Mouse (Mus musculus) splenic B cell, adult 2 months (primary cell): Measurements from ENCODE around the gene Fam19a5.

ENCODE experiments used
- DNase-seq: peaks from one replicate; pipeline ENCODE4 v3.0.0-alpha.2; 2011; ENCODE audit warnings: low read depth, low spot score
- H3K27me3 ChIP-seq: 2 replicates; pipeline ENCODE4 v1.6.1; 2012; ENCODE audit warnings: mild to moderate bottlenecking, low read length, moderate library complexity, mixed read lengths; ENCODE audit not compliant: control insufficient read depth, poor library complexity, insufficient read depth, severe bottlenecking
- H3K36me3 ChIP-seq: 2 replicates; pipeline ENCODE4 v1.6.1; 2012; ENCODE audit warnings: mild to moderate bottlenecking, low read length, moderate library complexity, mixed read lengths; ENCODE audit not compliant: control insufficient read depth, poor library complexity, insufficient read depth, severe bottlenecking

Gene Fam19a5

DNA sequence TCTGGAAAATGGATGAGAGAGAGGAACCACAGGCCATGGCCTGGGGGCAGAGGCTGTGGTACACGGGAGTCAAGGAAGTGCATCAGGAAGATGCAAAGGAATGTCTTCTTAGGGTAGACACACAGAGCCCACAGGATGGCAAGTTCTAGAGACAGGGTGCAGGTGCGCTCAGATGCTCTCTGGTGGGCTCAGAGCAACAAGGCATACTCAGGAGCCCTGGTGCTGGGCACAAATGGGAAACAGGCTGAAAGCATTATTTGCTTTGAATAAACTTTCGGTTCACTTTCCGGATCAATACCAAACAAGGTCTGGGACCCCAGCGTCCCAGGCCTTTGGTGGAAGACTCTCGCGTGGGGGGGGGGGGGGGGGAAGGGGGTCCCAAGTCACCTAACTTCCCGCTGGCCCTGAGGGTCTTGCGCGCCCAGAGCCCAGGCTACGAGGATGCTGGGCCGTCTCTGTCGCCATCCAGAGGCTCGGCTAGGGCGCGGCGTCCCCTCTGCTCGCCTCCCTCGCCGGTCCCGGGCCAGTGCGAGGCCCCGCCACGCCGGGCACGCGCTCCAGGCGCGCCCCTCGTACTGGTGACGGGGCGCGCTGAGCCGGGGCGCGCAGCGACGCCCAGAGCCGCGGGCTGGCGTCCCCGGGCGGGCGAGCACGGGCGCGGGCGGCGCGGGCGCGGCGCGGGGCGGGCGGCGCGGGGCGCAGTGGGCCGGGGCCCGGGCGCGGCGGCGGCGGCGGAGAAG is at the start of gene Fam19a5:
Gene Fam19a5 (plus strand): TSS at position 701 of the 740 bp plus-strand sequence.
- no peaks in the 10 kb centered on the region for H3K27me3 ChIP-seq
- H3K36me3 ChIP-seq, result no peaks in the 10 kb centered on the region
- no peak for DNase-seq

DNA sequence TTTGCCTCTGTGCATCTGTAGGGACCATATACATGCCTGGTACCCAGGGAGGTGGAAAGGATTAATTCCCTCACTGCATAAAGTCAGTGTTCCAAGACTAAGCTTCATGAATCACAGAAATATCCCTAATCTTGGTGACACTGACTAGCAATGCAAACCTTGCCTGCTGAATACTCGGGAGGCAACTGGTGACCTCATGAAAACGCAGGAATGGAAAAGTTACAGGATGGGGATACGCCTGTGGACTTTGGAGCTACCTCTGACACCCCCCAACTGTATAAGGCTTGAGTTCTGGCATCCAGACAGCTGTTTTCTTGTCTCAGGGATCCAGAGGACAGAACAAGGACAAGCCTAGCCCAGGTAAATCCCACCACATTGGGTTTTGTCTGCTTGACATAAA is 42.4 kb upstream of the Fam19a5 start:
- Histone ChIP-seq H3K36me3 (no peaks in the 10 kb centered on the region), H3K27me3 (no peaks in the 10 kb centered on the region)
- no peak for DNase-seq

DNA sequence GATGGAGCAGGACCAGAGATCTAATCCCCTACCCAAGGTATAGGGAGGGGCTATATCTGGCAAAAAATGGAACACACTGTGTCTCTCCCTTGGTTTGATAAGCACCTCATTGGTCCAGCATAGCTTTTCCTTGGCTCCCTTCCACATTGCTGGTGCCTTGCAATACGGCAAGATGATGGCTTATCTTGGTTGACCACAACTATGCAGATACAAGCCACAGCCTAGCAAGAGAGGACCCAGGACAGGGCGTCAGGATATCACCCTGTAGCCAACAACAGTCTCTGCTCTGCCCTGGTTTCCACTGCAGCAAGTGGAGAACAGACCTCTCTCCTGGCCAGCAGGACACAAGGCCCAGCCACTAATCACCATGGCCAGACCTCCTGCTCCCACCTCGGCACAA is 36.8 kb upstream of the Fam19a5 start:
- H3K27me3 ChIP-seq, result no peaks in the 10 kb centered on the region
- no peaks in the 10 kb centered on the region for H3K36me3 ChIP-seq
- no peak for DNase-seq

DNA sequence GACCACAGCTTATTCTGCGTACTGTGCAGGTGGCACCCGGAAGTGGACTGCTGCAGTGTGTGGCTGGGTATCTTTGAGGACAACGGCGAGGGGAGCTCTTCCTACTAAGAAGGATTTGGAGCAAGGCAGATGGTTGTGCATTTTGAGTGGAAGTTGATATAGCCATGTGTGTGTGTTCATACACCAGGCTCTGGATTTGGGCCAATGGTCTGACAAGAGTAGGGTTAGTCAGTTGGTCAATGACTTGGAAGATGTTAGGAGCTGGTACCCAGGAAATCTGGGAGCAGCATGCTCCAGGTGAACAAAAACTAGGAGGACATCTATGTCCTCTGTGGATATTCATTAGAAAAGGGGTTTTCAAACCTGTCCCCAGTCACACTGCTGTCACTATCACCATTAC is 33.2 kb upstream of the Fam19a5 start:
- no peak for DNase-seq
- Histone ChIP-seq H3K27me3 (no peaks in the 10 kb centered on the region), H3K36me3 (no peaks in the 10 kb centered on the region)

GRCm38 (mm10) chr15:87518161-87518560 is 25.9 kb upstream of the Fam19a5 start:
- no peaks in the 10 kb centered on the region for H3K36me3 ChIP-seq
- no peak for DNase-seq
- no peaks in the 10 kb centered on the region for H3K27me3 ChIP-seq

DNA sequence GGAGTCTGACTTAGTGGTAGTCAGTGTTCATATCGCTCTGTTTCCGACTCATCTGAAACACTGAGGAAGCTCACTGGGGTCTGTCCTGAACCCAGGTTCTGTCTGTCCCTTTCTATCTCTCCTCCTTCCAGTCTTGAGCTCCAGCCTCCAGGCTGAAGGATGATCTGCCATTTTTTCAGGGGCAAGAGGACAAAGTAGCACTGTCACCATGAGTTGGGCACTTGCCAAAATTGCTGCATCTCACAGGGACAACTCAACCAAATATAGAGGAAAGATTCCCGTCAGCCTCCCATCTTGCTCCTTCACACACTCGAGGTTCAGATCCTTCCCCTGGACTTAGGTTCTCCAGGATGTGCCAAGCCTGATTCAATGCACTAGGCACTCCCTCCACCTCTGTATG is 14.8 kb upstream of the Fam19a5 start:
- Histone ChIP-seq H3K36me3 (no peaks in the 10 kb centered on the region), H3K27me3 (no peaks in the 10 kb centered on the region)
- no peak for DNase-seq

- no peaks in the 10 kb centered on the region for H3K27me3 ChIP-seq
- no peaks in the 10 kb centered on the region for H3K36me3 ChIP-seq
- no peak for DNase-seq
These were observed 2.4 kb upstream of the Fam19a5 start for GRCm38 (mm10) chr15:87541656-87542055.

- no peak for DNase-seq
- H3K27me3 ChIP-seq, result no peaks in the 10 kb centered on the region
- H3K36me3 ChIP-seq, result no peaks in the 10 kb centered on the region
These were observed 466 bp downstream of the Fam19a5 start for GRCm38 (mm10) chr15:87544401-87545129.

DNA sequence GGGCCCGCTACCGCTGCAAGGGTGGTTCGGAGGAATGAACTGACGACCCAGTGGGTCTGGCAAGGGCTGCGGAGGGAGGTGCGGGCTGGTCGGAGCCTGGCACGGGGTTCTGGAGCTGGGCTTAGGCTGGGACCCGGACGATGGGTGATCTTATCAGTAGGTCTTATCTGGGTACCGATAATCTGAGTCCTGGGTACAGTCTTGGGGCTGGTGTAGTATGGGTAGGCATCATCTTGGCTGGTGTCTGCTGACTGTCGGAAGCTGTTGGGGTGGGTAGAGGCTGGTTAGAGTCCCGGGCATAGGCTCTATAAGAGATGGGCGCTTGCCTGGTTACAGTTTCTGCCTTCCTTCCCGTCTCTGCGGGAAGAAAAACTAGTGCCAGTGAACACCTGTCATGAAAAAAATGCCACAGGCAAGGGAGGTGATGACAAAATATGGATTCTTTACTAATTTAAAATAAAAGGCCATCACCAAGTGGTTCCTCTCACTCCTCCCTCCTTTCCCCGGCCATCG is 1.1 kb downstream of the Fam19a5 start:
- Histone ChIP-seq H3K36me3 (no peaks in the 10 kb centered on the region), H3K27me3 (no peaks in the 10 kb centered on the region)
- no peak for DNase-seq

- no peak for DNase-seq
- H3K36me3 ChIP-seq, result no peaks in the 10 kb centered on the region
- no peaks in the 10 kb centered on the region for H3K27me3 ChIP-seq
These were observed 1.7 kb downstream of the Fam19a5 start for GRCm38 (mm10) chr15:87545731-87546360.

DNA sequence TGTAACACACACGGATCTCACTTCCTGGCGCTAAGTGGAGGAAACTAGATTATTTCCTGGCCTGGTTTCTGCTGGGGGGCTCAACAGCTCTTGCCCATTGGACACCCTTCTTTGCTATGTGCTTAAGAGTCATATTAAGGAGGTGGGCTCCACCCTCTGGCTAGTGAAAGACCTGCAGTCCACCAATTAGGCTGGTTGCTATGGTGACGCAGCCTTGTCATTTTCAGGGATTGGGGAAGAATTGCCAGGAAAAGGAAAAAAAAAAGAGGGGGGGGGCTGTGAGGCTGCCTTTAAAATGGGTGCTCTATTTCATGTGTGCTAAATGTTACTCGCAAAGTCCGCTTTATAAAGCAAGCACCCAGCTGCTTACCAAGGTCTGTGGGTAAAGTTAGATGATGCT is 2.9 kb downstream of the Fam19a5 start:
- Histone ChIP-seq H3K36me3 (no peaks in the 10 kb centered on the region), H3K27me3 (no peaks in the 10 kb centered on the region)
- no peak for DNase-seq

GRCm38 (mm10) chr15:87549724-87550123 is 5.6 kb downstream of the Fam19a5 start:
- Histone ChIP-seq H3K27me3 (no peaks in the 10 kb centered on the region), H3K36me3 (no peaks in the 10 kb centered on the region)
- no peak for DNase-seq

DNA sequence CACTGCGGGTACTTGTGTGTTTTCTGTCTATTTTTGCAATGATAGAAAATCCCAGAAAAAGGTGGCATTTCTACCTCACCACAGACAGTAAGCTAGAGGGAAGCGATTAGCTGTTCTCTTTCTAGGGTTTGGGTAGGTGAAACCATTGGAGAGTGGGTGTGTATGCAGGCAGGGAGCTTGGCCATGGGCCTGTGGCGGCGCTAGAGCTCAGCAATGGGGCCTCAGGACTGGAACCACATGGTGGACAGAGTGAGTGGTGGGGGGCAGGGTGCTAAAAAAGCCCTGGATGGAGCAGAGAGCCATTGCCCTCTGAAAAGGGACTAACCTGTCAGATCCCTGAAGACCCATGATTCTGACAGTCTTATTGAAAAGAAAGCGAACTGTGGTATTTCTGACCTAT is 6.7 kb downstream of the Fam19a5 start:
- Histone ChIP-seq H3K27me3 (no peaks in the 10 kb centered on the region), H3K36me3 (no peaks in the 10 kb centered on the region)
- no peak for DNase-seq

DNA sequence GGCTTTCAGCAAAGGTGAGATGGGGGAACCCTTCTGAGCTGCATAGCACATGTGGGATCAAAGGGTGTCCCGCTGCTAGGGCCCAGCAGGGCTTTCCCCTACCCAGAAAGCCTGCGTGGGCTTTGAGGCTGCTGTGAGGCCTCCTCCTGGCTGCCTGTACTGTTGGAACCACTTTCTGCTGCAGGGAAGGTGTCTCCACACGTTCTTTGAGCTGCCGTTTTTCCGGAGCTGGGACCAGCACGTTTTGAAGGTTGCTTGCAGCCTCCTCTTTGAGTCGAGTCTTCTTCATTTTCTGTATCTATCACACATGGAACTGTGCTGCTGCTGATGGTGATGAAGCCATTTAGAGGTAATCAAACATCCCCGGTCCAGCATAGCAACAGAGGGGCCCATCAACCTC is 7.5 kb downstream of the Fam19a5 start:
- H3K36me3 ChIP-seq, result no peaks in the 10 kb centered on the region
- DNase-seq, result no peak
- H3K27me3 ChIP-seq, result no peaks in the 10 kb centered on the region

GRCm38 (mm10) chr15:87555811-87556210 is 11.7 kb downstream of the Fam19a5 start:
- DNase-seq, result no peak
- no peaks in the 10 kb centered on the region for H3K36me3 ChIP-seq
- no peaks in the 10 kb centered on the region for H3K27me3 ChIP-seq
